Mouse (Mus musculus): ENCODE results near the gene Cdk10.
A peak's percentile ranks its signal among the peaks of the same experiment; 100 is the strongest.
"Not testable (repeated sequence)": the region's sequence is repeated elsewhere in the genome, so short reads cannot be mapped to it uniquely, and the experiment has no call there.

Gene Cdk10

DNA sequence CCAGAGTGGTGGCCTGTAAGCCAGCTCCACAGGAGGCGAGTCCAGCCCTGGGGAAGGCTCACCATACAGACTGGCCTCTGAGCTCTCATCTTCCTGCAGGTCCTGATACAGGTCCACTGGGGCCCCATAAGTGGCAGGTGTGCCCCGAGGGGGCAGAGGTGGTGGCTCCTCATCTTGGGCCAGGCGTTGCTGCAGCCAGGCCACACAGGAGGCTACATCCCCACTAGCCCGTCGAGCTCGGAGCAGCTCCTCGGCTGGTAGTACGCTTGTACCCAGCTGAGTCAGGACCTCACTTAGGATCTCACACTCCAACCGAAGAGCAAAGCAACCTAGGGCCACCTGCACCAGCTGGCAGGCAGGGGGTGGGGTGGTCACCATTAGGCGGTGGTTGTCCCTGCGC, 9.1 kb downstream of the Cdk10 start:
- DNase-seq, result no peak

DNA sequence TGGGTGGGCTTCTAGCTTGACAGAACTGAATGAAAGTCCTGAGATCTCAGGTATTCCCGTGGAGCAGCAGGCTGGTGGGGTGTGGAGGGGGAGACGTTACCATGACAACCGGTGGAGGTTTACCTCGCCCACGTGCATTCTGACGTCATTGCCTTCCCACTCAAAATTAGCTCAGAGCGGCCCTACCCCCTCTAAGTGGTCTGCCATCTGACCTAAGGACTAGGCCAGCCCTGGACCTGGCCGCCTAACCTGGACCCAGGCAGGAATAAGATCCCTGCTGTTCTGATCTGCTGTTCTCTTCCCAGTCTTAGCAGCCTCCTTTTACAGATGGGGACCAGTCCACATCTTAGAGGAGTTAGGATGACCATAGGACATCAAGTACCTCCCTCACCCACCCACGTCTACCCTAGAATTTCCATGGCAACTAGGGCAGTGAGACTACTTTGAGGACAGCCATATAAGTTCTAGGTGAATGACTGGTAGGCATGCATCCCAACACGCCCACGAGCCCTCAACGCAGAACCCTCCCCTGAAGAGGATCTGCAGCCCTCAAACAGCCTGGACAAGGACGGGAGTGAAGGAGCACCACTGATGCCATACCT, 10.4 kb downstream of the Cdk10 start:
- DNase-seq, result no peak

DNA sequence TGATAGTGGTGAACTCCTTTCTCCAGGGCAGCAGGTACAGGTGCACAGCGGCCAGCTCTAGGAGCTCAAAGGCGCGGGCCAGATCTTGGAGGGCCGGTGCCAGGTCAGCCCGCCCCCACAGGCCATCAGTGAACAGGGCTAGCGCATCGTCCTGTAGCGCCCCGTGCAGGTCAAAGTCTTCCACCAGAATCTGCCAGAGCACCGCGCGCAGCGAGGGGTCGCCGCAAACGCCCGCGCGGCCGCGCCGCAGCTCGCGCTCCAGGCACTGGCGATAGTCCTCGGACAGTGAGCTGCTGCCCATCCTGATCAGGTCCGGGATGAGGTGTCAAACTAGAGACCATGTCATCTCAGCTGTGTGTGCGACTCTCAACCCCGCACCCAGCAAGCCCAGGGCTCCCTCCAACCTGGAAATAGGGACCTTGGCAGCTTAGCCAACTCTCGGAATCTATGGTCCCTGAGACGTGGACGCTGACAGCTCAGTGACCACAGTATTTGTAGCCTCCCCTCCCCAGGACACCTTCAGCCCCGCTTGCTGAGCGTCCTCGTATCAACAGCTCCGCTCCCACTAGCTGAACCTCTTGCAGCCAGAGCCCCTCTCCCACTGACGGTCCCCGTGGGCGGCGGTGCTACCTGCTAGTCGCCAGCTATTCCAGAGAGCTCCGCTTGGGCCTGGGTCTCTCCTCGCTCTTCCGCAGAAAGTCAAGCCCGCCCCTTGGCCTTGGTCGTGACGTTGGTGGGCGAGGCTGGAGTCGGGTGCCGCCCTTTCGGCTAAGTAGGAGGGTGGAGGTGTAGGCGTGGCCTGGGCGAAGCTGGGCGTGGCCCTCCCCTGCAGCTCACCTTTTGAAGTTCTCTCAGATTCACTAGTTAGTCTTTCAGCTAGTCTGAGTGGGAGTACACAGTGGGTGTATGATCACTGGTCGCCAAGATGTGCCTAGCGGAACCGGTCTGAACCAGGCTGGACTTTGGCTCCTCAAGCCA, 11.2 kb downstream of the Cdk10 start, which contains the start of gene Spata2l:
Gene Spata2l, minus strand, starts transcription at position 714 of the 978 bp plus-strand sequence.
- DNase-seq, result peak; percentile 94

- DNase-seq, result no peak
Measured at GRCm38 (mm10) chr8:123239398-123239797, 14.8 kb downstream of the Cdk10 start.

GRCm38 (mm10) chr8:123242107-123242923, 17.7 kb downstream of the Cdk10 start:
- no peak for DNase-seq

- no peak for DNase-seq
Measured at GRCm38 (mm10) chr8:123243053-123243452, 18.4 kb downstream of the Cdk10 start.

DNA sequence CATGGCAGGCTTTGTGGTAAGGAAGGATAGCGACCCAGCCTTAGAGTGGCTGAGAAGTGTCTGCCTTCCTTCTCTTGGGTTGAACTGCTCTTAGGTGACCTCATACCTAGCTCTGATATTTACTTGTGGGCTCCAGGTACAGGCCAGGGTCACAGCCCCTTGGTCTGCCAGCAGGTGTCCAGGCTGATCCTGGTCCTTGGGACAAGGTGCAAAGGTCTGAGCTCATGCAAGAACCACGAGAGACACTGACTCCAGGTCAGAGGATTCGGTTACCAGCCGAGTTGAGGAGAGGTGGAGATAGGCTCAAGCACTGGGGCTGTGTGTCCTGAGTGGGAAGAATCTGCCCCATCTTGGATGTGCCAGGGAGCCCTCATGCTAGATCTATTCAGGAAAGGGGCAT, 19.7 kb downstream of the Cdk10 start:
- DNase-seq, result peak; percentile 54

DNA sequence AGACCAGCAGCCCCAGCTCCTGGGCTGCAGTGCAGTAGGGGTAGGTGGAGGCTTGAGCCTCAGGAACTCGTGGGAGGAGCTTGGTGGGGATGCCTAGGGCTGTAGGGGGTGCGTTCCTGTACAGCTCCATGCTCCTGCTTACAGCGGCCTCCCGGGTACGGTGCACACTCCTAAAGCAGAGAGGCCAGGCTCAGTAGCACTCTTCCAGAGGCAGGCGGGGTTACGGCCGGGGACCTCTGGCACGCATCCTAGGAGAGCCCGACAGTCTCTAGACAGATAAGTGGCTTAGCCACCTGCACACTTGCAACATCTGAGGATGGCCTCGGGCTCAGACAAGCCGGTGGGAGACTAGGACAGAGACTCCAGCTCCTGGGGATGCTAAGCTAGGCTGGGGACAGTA, 20.9 kb downstream of the Cdk10 start:
- DNase-seq, result no peak

DNA sequence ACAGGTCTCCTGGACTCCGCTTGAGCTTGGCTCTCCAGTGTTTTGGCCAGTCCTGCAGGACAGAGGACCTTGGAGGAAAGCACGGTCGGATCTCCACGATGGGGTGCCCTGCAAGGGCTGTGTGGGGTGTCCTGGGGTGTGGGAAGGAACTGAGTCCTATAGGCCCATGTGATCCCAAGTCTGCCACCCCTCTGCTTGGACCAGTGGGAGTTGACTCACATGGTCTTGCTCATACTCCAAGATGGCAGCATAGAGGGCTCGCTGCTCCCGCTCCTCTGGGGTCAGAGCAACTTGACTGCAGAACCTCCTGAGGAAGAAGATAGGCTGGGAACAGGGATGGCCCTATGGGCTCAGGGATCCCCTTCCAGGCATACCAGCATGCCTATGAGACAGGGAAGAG, 23.1 kb downstream of the Cdk10 start:
- no peak for DNase-seq

DNA sequence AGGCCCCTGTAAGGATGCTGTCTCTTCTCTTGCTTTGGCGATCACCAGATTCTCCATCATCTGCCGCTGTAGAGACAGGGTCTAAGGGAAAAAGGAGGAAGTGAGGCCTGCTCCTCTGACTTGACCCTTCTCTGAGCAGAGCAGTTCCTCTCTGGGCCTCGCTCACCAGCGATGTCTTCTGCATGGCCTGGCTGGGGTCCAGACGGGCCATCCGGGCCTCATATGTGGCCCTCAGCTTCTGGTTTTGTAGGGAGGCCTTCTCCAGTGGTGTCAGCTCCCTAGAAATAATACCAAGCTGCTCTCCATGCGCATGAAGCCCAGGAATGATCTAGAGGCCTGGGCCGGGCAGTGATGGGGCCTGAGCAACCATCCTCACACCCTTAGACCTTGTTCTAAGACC, 24.0 kb downstream of the Cdk10 start:
- DNase-seq, result no peak

DNA sequence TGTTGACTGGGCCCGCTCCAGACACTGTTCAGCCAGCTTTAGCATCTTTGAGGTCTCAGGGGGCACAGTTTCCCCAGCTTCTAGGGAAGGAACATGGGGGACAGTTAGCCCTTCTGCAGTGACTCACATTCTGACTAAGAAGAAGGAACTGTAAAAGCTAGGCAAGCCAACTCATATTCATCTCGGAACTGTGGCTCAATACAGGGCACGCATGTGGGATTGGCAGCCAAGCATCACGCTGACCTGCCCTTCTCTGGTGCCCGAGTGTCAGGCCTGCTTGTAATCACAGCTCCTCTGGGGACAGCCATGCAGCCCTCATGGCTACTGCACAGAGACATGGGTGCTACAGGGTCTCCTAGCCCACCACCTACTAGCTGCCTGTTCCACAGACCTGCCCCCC, 26.3 kb downstream of the Cdk10 start:
- no peak for DNase-seq

DNA sequence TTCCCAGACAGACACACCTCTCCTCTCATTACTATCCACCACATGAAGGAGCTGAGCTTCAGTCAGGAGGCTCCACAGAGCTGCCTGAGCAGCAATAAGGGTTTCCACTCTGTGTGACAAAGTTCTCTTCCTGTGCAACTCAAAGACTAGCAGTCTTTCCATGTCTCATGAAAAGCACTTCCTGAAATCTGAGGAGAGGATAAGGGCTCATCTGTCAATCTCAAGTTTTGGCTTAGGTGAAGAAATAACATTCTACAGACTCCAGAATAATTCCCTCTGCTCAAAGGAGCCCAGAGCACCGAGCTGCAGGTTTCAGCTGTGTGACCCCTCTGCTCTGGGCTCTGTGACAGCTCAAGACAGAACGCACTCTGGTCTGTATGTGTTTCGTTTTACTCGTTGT, 28.3 kb downstream of the Cdk10 start:
- no peak for DNase-seq

GRCm38 (mm10) chr8:123253451-123254098, 28.9 kb downstream of the Cdk10 start:
- DNase-seq, result peak; percentile 40

DNA sequence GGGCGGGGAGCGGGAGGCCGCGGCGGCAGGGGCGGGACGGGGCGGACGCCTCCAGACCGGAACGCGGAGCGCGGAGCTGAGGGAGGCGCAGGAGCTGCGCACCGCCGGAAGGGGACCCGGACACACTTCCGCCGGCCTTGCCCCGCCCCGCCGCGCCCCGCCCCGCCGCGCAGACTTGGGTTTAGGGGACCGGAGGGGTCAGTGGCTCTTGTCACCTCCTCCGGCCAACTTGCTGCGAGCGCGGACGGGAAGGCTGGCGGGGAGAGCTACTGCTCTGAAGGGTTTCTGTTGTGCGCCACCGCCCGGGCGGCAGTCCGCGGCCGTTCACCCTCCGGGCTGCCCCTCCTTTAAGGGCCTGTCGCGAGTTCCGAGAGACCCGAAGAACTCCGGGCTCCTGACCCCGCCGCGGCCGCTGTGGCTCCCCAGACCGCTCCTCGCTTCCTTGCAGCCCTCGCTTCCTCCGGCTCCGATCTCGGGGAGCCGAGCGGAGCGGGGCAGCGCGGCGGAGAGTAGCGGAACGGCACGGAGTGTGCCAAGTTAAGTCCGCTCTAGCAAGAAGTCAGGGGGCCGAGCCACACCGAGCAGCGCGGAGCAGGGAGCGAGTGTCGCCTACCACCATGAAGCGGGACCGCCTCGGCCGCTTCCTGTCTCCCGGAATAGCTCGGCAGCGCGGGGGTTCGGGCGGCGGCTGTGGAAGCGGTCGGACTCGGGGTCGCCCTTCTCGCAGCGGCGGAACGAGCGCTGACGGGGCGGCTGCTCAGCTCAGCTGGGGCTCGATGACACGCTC, 29.6 kb downstream of the Cdk10 start, which contains the start of the genes Zfp276 and Vps9d1:
Gene Zfp276, plus strand, starts transcription at position 97 of the 787 bp plus-strand sequence.
Gene Vps9d1, minus strand, starts transcription at position 250 of the 787 bp plus-strand sequence.
- peak; percentile 88 for DNase-seq

DNA sequence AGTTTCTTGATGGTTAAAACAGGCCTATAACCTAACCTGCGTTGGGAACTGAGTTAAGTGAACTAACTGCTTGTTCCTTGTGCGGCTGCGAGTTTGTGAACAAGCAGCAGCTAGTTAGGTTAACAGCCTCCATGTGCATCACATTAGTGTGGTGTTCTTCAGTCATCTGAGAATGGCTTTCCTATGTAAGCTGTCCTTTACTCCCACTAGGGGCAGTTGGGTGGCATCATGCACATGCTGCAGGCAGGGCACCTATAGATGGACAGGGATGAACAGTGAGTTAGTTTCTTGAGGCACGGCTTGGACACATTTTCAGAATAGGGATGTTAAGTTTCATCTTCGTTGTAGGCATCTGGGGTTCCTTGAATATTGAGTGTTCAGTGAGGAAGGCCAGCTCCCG, 30.5 kb downstream of the Cdk10 start:
- no peak for DNase-seq

GRCm38 (mm10) chr8:123257114-123257513, 32.5 kb downstream of the Cdk10 start:
- no peak for DNase-seq

- not testable (repeated sequence) for DNase-seq
Measured at GRCm38 (mm10) chr8:123257593-123257992, 33.0 kb downstream of the Cdk10 start.

- DNase-seq, result peak; percentile 35
Measured at GRCm38 (mm10) chr8:123267926-123268656, 43.4 kb downstream of the Cdk10 start.

DNA sequence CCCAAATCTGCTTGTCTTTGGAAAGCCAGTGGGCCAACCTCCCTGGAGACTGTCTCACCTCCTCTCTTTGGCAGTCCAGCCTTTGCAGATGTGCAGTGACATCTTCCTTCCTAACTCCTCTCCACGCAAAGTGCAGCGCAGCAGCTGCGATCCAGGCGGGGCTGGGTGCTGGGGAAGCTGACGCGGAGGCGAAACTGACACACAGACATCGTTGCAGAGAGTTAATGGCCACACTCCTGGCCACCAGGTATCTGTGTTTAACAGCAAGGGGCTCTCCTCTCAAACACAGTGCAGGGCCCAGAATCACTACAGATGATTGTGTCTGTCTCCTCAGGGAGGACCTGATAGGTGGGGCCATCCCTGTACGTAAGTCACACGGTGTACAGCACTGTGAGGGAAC, 46.5 kb downstream of the Cdk10 start:
- no peak for DNase-seq

GRCm38 (mm10) chr8:123271901-123272300, 47.3 kb downstream of the Cdk10 start:
- peak; percentile 36 for DNase-seq

DNA sequence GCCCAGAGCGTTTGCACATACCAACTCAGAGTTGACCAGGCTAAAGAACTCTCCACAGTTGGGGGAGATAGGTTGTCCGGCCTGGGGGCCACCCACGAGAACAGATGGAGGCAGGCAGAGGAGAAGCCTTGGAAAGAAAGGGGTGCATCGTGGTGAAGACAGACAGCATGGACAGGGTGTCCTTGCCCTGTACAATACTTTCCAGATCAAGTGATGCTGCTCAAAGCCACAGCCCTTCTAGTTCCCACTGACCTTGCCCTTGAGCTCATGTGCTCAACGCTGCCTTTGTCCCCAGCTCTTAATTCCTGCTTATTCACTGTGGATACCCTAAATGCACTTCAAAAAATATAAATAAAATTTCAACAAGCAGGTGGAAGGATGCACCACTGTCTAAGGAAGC, 49.8 kb downstream of the Cdk10 start:
- no peak for DNase-seq

Data from kidney, adult 18-20 months (tissue).